Mouse (Mus musculus) erythroblast, embryonic 14.5 days (primary cell): ENCODE measurements around the gene Stk32b.

ENCODE experiments used
- GATA1 ChIP-seq: IDR thresholded peaks from 2 replicates; pipeline ENCODE4 v1.6.1; 2012; ENCODE audit warnings: low read length, inconsistent platforms, mixed read lengths
- TAL1 ChIP-seq: IDR thresholded peaks from 3 replicates; pipeline ENCODE4 v1.6.1; 2012; ENCODE audit warnings: low read length, inconsistent platforms, mixed read lengths

- TF ChIP-seq TAL1 (no peak), GATA1 (no peak)
These were observed 24.2 kb downstream of the Stk32b start for GRCm38 (mm10) chr5:37692759-37693158.
